Mouse (Mus musculus) embryonic facial prominence, embryonic 12.5 days (tissue): Measurements from ENCODE around the gene Ptbp2. TPM values are rescaled to one million over a fixed set of nuclear protein-coding genes. Genes with fewer than 3 reads are reported as not detected.

Source experiments
- ATAC-seq: fragments of 200-750 bp; cut with Nextera tagmentation; 2 replicates; pipeline ENCODE4 v1.8.0; 2017; ENCODE audit not compliant: insufficient number of reproducible peaks, insufficient read depth, low FRiP score, low TSS enrichment
- H3K27ac ChIP-seq: fragments of 300-500 bp; sonication (generic); 2 replicates; pipeline ENCODE4 v1.5.1; 2016; ENCODE audit warnings: mild to moderate bottlenecking
- H3K27me3 ChIP-seq: fragments of 300-500 bp; sonication (generic); 2 replicates; pipeline ENCODE4 v1.6.1; 2016; ENCODE audit warnings: mild to moderate bottlenecking, moderate library complexity
- H3K36me3 ChIP-seq: fragments of 300-500 bp; sonication (generic); 2 replicates; pipeline ENCODE4 v1.6.1; 2016; ENCODE audit warnings: mild to moderate bottlenecking
- H3K4me1 ChIP-seq: fragments of 300-500 bp; sonication (generic); 2 replicates; pipeline ENCODE4 v1.6.1; 2016
- H3K4me2 ChIP-seq: fragments of 300-500 bp; sonication (generic); replicated peaks from 2 replicates; pipeline ENCODE4 v1.6.1; 2016; ENCODE audit warnings: mild to moderate bottlenecking, moderate library complexity
- H3K4me3 ChIP-seq: fragments of 300-500 bp; sonication (generic); 2 replicates; pipeline ENCODE4 v1.5.1; 2016; ENCODE audit warnings: mild to moderate bottlenecking
- H3K9ac ChIP-seq: fragments of 300-500 bp; sonication (generic); 2 replicates; pipeline ENCODE4 v1.6.1; 2016; ENCODE audit warnings: mild to moderate bottlenecking, moderate library complexity
- H3K9me3 ChIP-seq: fragments of 300-500 bp; sonication (generic); 2 replicates; pipeline ENCODE4 v1.6.1; 2016; ENCODE audit warnings: mild to moderate bottlenecking, moderate library complexity
- WGBS: fragments of 180-500 bp; shearing (Covaris S2); methylation state at CpG from one replicate; pipeline ENCODE4 v1.1.7; 2016; 5-methylcytosine and 5-hydroxymethylcytosine counted together
- polyA plus RNA-seq: library from polyadenylated mRNA; unstranded; fragments of >200 nt; fragmentation: Nextera tagmentation; extraction: Ambion mirVana; gene quantifications from 2 replicates; pipeline ENCODE4 v1.2.1, GENCODE M21; 2016

Ptbp2 gene
- polyA plus RNA-seq: 148 and 159 TPM in 2 replicates

GRCm38 (mm10) chr3:119784366-119784765 is at the start of gene Ptbp2:
Ptbp2 (minus strand) TSS chr3:119784466.
- ATAC-seq: no peak
- Histone ChIP-seq H3K4me1 (peaks cover 13% of the 10 kb centered on the region; the same call in 1 of the 2 replicates), H3K4me2 (peak within 1 kb of the TSS; percentile 46), H3K36me3 (no peaks in the 10 kb centered on the region), H3K9ac (peak within 1 kb of the TSS; percentile 99), H3K27me3 (no peaks in the 10 kb centered on the region), H3K9me3 (no peaks in the 10 kb centered on the region), H3K27ac (peak within 1 kb of the TSS; percentile 99), H3K4me3 (peak within 1 kb of the TSS; percentile 91)
- WGBS: 88% methylated on average over 4 of the region's 4 CpGs

DNA sequence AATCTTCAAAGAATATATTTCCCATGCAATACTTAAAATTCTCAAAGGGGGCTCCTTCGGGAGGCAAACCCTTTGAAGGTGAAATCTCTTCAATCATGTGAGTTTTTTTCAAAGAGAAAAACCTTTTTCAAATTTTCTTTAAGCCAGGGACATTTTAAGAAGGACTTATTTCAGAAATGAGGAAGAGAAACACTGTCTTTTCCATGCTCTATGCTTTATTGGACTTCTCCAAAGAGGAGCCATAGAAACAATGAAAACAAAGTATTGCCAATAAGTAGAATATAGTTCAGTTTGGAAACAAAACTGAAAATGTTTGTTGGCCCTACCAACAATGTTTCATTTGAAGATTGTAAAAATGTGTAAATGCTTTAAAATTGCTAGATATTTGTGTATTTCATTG is 30.4 kb upstream of the Ptbp2 start:
- ATAC-seq: no peak
- H3K4me2 ChIP-seq: no peak overlapping the region
- H3K36me3 ChIP-seq: no peaks in the 10 kb centered on the region
- no peak overlapping the region for H3K4me3 ChIP-seq
- H3K27me3 ChIP-seq: no peaks in the 10 kb centered on the region
- H3K27ac ChIP-seq: no peak overlapping the region
- no peaks in the 10 kb centered on the region for H3K4me1 ChIP-seq
- H3K9ac ChIP-seq: no peak overlapping the region
- WGBS: 51% methylated on average over 1 of the region's 1 CpGs
- no peaks in the 10 kb centered on the region for H3K9me3 ChIP-seq

DNA sequence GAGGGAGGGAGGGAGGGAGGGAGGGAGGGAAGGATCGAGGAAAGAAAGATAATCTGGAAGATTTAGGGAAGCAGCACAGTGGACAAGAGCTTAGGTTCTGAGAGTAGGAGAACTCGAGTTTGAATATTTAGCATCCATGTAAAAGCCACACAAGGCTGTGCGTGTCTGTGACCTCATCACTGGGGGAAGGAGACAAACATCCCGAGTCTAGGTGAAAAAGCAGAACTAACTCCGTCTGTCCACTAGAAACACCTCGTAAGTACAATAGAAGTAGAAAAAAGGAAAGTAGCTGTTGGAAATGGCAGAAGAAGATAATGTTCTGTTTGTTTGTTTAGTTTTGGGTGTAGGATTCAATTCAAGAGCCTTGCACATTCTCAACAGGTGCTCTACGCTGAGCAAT is 21.9 kb upstream of the Ptbp2 start:
- no peak overlapping the region for H3K4me3 ChIP-seq
- no peaks in the 10 kb centered on the region for H3K9me3 ChIP-seq
- H3K27ac ChIP-seq: no peak overlapping the region
- no peaks in the 10 kb centered on the region for H3K27me3 ChIP-seq
- H3K4me2 ChIP-seq: no peak overlapping the region
- H3K9ac ChIP-seq: no peak overlapping the region
- H3K4me1 ChIP-seq: no peaks in the 10 kb centered on the region
- WGBS: 75% methylated on average over 7 of the region's 7 CpGs
- H3K36me3 ChIP-seq: no peaks in the 10 kb centered on the region
- no peak for ATAC-seq

DNA sequence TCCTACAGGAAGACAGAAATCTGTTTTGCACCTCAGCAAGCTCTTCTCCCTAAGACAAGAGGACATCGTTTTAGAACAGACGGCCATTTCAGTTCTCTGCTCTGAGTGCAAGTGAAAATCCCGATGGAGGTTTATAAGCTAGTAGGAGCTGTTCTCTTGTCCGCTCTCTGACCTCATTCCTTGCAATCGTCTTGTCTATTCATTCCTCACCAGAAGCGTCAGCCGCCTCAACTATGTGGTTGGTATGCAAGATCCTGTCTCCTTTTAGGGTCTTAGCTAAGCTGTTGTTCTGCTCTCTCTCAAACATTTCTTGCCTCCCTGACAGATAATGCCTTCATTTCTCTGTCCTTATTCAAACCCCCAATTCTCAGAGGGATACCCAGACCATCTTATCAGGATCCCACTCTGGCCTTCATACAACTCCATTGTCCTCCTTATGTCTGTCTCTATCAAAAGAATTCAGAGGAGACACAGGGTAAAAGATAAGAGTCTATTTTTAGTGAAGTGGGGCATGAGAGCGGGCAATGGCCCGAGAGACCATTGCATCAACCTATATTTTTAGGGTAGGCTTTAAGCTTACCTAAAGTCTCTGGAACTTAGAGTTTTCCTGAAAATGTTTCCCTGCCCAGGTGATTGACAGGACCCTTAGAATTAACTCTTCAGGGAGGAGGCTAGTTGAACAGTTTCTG is 10.6 kb upstream of the Ptbp2 start:
- no peak overlapping the region for H3K4me3 ChIP-seq
- no peak overlapping the region for H3K27ac ChIP-seq
- no peaks in the 10 kb centered on the region for H3K36me3 ChIP-seq
- no peaks in the 10 kb centered on the region for H3K9me3 ChIP-seq
- no peaks in the 10 kb centered on the region for H3K27me3 ChIP-seq
- WGBS: 83% methylated on average over 9 of the region's 9 CpGs
- H3K4me1 ChIP-seq: no peaks in the 10 kb centered on the region
- H3K9ac ChIP-seq: no peak overlapping the region
- no peak for ATAC-seq
- H3K4me2 ChIP-seq: no peak overlapping the region

GRCm38 (mm10) chr3:119782946-119783701 is 1.1 kb downstream of the Ptbp2 start:
- Histone ChIP-seq H3K27ac (peak overlapping the region; percentile 99), H3K9me3 (no peaks in the 10 kb centered on the region), H3K4me2 (peak overlapping the region; percentile 67), H3K9ac (peak overlapping the region; percentile 99), H3K27me3 (no peaks in the 10 kb centered on the region), H3K36me3 (no peaks in the 10 kb centered on the region), H3K4me1 (peaks cover 23% of the 10 kb centered on the region; the same call in 1 of the 2 replicates), H3K4me3 (peak overlapping the region; percentile 91)
- peak; percentile 93 for ATAC-seq
- under 1% methylated on average over 44 of the region's 89 CpGs for WGBS

DNA sequence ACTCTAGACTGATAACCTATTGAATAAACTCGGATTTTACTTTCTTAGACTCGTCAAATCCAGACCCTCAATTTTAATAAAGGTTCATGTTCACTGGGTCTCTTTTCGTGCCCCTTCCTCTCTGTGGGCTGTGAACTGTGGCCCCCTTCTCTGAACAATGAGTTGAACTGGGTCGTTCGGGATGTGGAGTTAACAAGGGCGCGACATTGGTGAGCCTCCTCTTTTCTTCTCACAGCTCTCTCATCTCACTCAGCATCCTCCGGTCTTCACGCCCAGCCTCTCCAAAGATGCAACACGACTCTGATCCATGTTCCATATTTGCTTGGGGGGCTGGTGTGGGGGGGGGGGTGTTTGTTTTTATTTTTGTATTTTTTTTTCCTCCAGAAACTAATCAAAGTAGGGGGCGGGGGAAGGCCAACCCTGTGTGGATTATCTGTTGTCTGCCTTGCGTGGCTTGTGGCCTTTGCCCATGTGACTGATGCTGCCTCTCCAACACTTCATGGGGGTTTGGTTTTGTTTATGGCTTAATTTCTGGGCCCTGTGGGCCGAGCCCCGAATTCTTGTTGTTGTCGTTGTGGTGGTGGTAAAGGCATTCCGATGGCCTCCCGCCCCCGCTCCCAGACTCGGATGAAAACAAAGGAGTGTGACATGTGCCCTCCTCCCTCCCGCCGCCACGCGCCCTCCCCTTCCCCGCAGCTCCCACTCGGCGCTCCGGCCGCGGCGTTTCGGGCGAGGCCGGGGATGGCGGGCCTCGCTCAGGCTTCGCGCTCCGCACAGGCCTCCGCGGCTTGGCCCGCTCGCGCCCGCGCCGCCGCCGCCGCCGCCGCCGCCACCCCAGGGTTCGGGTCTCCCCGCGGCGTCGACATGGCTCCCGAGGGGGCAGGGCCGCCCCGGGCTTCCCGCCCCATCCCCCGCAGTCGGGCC is 2.0 kb downstream of the Ptbp2 start:
- H3K27me3 ChIP-seq: no peaks in the 10 kb centered on the region
- peak overlapping the region; percentile 67 for H3K4me2 ChIP-seq
- H3K27ac ChIP-seq: peak overlapping the region; percentile 99
- H3K4me1 ChIP-seq: peaks cover 23% of the 10 kb centered on the region; the same call in 1 of the 2 replicates
- peak overlapping the region; percentile 91 for H3K4me3 ChIP-seq
- ATAC-seq: peak; percentile 54
- peak overlapping the region; percentile 99 for H3K9ac ChIP-seq
- no peaks in the 10 kb centered on the region for H3K36me3 ChIP-seq
- no peaks in the 10 kb centered on the region for H3K9me3 ChIP-seq
- under 1% methylated on average over 23 of the region's 63 CpGs for WGBS

DNA sequence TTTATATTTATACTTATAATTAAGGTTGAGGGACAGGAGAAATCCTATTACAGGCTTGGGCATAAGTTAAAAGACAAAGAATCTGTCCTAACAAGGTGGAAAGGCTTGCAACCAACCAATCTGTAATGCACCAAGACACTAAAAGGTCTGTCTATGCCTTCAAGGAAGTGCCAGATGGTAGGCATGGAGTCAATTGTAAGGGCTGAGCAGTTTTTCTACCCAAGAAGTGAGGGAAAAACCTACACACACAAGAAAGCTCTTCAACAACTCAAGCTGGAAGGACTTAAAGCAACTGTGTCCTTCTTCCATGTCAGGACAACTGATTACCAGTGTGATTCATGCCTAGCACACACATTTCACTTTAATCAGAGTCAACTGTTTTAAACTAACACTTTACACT is 3.4 kb downstream of the Ptbp2 start:
- H3K36me3 ChIP-seq: 0 out of 2 replicates have a peak, but pooled peaks cover 2% of the 10 kb centered on the region
- H3K27me3 ChIP-seq: no peaks in the 10 kb centered on the region
- no peaks in the 10 kb centered on the region for H3K9me3 ChIP-seq
- H3K4me3 ChIP-seq: peak overlapping the region; percentile 31
- no peak for ATAC-seq
- peaks cover 23% of the 10 kb centered on the region; the same call in 1 of the 2 replicates for H3K4me1 ChIP-seq
- no peak overlapping the region for H3K27ac ChIP-seq
- peak overlapping the region; percentile 67 for H3K4me2 ChIP-seq
- no peak overlapping the region for H3K9ac ChIP-seq

DNA sequence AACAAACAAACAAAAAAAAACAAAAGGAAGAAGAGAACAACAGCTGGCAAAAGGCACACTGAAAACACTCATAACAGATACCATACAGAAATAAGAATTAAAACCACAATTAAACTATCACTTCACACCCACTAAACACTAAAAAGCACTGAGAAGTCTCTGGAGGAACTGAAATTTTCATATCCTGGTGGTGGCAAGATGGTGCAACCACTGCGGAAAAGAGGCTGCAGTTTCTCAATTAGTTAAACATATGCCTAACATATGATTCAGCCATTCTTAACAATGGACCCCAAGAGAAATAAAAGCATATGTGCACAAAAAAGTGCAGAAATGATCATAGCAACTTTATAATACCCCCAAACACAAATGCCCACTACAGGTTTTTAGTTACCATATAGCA is 5.0 kb downstream of the Ptbp2 start:
- H3K4me3 ChIP-seq: no peak overlapping the region
- H3K27me3 ChIP-seq: no peaks in the 10 kb centered on the region
- 91% methylated on average over 1 of the region's 1 CpGs for WGBS
- 0 out of 2 replicates have a peak, but pooled peaks cover 4% of the 10 kb centered on the region for H3K36me3 ChIP-seq
- H3K27ac ChIP-seq: no peak overlapping the region
- H3K9ac ChIP-seq: no peak overlapping the region
- H3K4me1 ChIP-seq: peaks cover 23% of the 10 kb centered on the region; the same call in 1 of the 2 replicates
- no peak for ATAC-seq
- H3K4me2 ChIP-seq: 0 out of 2 replicates have a peak overlapping the region, but pooled peaks have one; percentile 19
- H3K9me3 ChIP-seq: no peaks in the 10 kb centered on the region

GRCm38 (mm10) chr3:119778431-119778830 is 5.8 kb downstream of the Ptbp2 start:
- Histone ChIP-seq H3K4me2 (peak overlapping the region; percentile 3; the same call in 1 of the 2 replicates), H3K9me3 (no peaks in the 10 kb centered on the region), H3K36me3 (0 out of 2 replicates have a peak, but pooled peaks cover 4% of the 10 kb centered on the region), H3K4me3 (no peak overlapping the region), H3K4me1 (peaks cover 19% of the 10 kb centered on the region; the same call in 1 of the 2 replicates), H3K27me3 (no peaks in the 10 kb centered on the region), H3K9ac (no peak overlapping the region), H3K27ac (no peak overlapping the region)
- ATAC-seq: no peak
- WGBS: 74% methylated on average over 2 of the region's 2 CpGs

GRCm38 (mm10) chr3:119776129-119776528 is 8.1 kb downstream of the Ptbp2 start:
- Histone ChIP-seq H3K4me1 (peaks cover 22% of the 10 kb centered on the region; the same call in 1 of the 2 replicates), H3K27ac (no peak overlapping the region), H3K4me3 (no peak overlapping the region), H3K36me3 (0 out of 2 replicates have a peak, but pooled peaks cover 4% of the 10 kb centered on the region), H3K9ac (no peak overlapping the region), H3K4me2 (no peak overlapping the region), H3K27me3 (no peaks in the 10 kb centered on the region), H3K9me3 (no peaks in the 10 kb centered on the region)
- WGBS: 90% methylated on average over 5 of the region's 5 CpGs
- no peak for ATAC-seq

DNA sequence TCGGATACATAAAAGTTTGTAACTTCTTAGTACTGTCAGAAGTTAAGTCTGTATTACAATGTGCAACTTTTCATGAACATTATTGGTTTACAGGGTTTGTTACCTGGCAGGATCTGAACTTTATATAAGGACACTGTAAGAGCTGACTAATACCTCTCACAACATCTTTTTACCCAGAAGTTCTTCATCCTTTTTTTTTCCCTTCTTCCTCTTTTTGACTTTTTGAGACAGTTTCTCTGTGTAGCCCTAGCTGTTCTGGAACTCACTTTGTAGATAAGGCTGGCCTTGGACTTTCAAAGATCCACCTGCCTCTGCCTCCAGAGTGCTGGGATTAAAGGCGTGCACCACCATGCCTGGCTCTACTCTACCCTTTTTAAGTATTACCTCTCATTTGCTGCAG is 11.5 kb downstream of the Ptbp2 start:
- no peak for ATAC-seq
- Histone ChIP-seq H3K9me3 (no peaks in the 10 kb centered on the region), H3K27ac (no peak overlapping the region), H3K27me3 (no peaks in the 10 kb centered on the region), H3K4me1 (0 out of 2 replicates have a peak, but pooled peaks cover 4% of the 10 kb centered on the region), H3K36me3 (peaks cover 7% of the 10 kb centered on the region; the same call in 1 of the 2 replicates), H3K4me2 (no peak overlapping the region), H3K4me3 (no peak overlapping the region), H3K9ac (no peak overlapping the region)
- WGBS: 75% methylated on average over 2 of the region's 2 CpGs
